Mouse (Mus musculus): Measurements from ENCODE around the gene Fam171a2. TPM values are rescaled to one million over a fixed set of nuclear protein-coding genes. Genes with fewer than 3 reads are reported as not detected.

Fam171a2 gene
- polyA plus RNA-seq, 1 experiment from 2014 or later: 20.5 TPM

DNA sequence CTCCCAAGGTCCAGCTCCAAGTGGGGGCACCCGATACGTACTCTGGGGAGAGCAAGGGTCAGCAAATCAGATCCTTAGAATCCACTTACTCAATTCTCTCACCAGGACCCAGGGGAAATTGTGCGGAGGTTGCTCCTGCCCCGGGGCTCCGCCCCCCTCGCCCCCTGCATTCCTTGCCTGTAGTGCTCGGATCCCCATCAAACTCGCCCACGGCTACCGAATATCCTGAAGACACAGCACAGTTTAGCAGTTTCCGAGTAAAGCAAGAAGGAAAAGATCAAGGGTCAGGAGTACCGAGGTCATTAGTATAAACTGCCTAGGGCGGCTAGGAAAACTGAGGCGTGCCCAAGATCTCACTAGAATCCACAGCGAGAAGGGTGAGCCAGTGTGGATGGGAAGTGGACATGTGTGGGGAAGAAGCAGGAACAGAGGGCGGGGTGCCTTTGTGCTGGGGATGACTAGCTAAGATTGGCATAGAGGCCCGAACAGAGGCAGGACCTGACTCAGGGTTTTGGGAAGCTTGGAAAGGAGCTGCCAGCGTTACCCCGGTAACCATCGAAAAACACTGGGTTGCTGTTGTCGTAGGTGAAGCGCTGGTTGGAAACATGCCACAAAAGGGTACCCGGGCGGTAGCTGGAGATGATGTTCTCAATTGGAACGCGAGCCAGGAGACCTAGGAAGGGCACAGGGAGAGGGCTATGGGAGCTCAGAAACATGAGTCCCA lies 18.4 kb upstream of the Fam171a2 start:
- no peak for ATAC-seq
- no peak overlapping the region for H3K4me3 ChIP-seq (ENCODE audit: low read depth, low read length)
- H3K36me3 ChIP-seq (ENCODE audit: control insufficient read depth, insufficient read depth, low read length): no peaks in the 10 kb centered on the region
- H3K27ac ChIP-seq (ENCODE audit: low read length): peak overlapping the region; percentile 47; the same call in 1 of the 2 replicates
- 8% methylated on average over 26 of the region's 26 CpGs for WGBS
- H3K4me1 ChIP-seq (ENCODE audit: control insufficient read depth, insufficient read depth, low read length): peaks cover 13% of the 10 kb centered on the region
- peak overlapping the region; percentile 29 for H3K4me2 ChIP-seq (ENCODE audit: low read length)
- no peaks in the 10 kb centered on the region; the same call in 1 of the 2 replicates for H3K27me3 ChIP-seq (ENCODE audit: control insufficient read depth, insufficient read depth, low read depth, low read length)
- no peak overlapping the region; the same call in 1 of the 2 replicates for H3K9ac ChIP-seq (ENCODE audit: low read depth, low read length)
- no peaks in the 10 kb centered on the region for H3K9me3 ChIP-seq (replicated peaks; ENCODE audit: control insufficient read depth, low read length, poor library complexity, severe bottlenecking)

DNA sequence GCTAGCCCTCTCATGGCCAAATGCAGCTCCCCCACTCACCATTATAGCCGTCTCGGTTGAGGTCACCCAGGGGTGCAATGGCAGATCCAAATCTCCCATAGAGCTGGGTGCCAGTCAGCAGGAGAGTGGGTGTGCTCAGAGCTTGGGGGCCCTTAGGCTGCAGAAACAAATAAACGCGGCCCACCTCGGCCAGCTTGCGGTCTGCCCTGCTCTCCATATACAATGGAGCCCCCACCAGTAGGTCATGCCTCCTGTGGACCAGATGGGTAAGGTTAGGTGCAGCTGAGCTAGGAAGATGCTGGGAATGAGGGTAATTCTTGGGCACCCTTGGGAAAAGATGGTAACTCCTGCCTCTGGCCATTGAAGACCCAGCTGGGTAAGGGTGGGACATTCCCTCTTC lies 17.4 kb upstream of the Fam171a2 start:
- H3K27ac ChIP-seq (ENCODE audit: low read length): no peak overlapping the region
- WGBS: 92% methylated on average over 6 of the region's 6 CpGs
- no peak for ATAC-seq

DNA sequence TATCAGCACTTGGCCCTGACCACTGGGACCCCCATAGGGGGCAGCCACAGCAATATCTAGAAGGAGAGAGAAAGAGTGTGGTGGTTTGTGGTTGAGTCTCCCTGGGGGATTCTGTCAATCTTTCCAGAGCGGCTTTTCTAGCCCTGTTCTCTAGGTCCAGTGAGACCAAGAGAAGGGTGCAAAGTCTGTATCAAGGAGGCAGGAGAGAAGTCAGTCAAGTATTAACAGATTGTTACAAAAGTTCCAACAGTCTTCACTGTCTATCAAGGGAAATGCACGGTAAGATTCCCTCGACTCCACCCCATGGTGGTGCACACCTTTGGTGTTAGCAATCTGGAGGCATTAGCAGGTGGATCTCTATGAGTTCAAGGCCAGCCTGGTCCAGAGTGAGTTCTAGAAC lies 14.3 kb upstream of the Fam171a2 start:
- no peaks in the 10 kb centered on the region for H3K36me3 ChIP-seq (ENCODE audit: control insufficient read depth, insufficient read depth, low read length)
- H3K9me3 ChIP-seq (replicated peaks; ENCODE audit: control insufficient read depth, low read length, poor library complexity, severe bottlenecking): no peaks in the 10 kb centered on the region
- no peak overlapping the region for H3K4me2 ChIP-seq (ENCODE audit: low read length)
- H3K27me3 ChIP-seq (ENCODE audit: control insufficient read depth, insufficient read depth, low read depth, low read length): no peaks in the 10 kb centered on the region; the same call in 1 of the 2 replicates
- no peak overlapping the region for H3K27ac ChIP-seq (ENCODE audit: low read length)
- no peak for ATAC-seq
- H3K9ac ChIP-seq (ENCODE audit: low read depth, low read length): no peak overlapping the region
- H3K4me1 ChIP-seq (ENCODE audit: control insufficient read depth, insufficient read depth, low read length): peaks cover 7% of the 10 kb centered on the region
- 83% methylated on average over 3 of the region's 3 CpGs for WGBS
- H3K4me3 ChIP-seq (ENCODE audit: low read depth, low read length): no peak overlapping the region

More for the DNA sequence above, 17.4 kb upstream of the Fam171a2 start:
- peaks cover 13% of the 10 kb centered on the region for H3K4me1 ChIP-seq (ENCODE audit: control insufficient read depth, insufficient read depth, low read length)
- H3K4me2 ChIP-seq (ENCODE audit: low read length): no peak overlapping the region
- H3K4me3 ChIP-seq (ENCODE audit: low read depth, low read length): no peak overlapping the region
- no peaks in the 10 kb centered on the region; the same call in 1 of the 2 replicates for H3K27me3 ChIP-seq (ENCODE audit: control insufficient read depth, insufficient read depth, low read depth, low read length)
- H3K36me3 ChIP-seq (ENCODE audit: control insufficient read depth, insufficient read depth, low read length): no peaks in the 10 kb centered on the region
- no peaks in the 10 kb centered on the region for H3K9me3 ChIP-seq (replicated peaks; ENCODE audit: control insufficient read depth, low read length, poor library complexity, severe bottlenecking)
- no peak overlapping the region for H3K9ac ChIP-seq (ENCODE audit: low read depth, low read length)

- no peaks in the 10 kb centered on the region for H3K9me3 ChIP-seq (replicated peaks; ENCODE audit: control insufficient read depth, low read length, poor library complexity, severe bottlenecking)
- H3K36me3 ChIP-seq (ENCODE audit: control insufficient read depth, insufficient read depth, low read length): no peaks in the 10 kb centered on the region
- no peak for ATAC-seq
- WGBS: 62% methylated on average over 16 of the region's 16 CpGs
- H3K27ac ChIP-seq (ENCODE audit: low read length): no peak overlapping the region
- no peak overlapping the region for H3K9ac ChIP-seq (ENCODE audit: low read depth, low read length)
- no peaks in the 10 kb centered on the region; the same call in 1 of the 2 replicates for H3K27me3 ChIP-seq (ENCODE audit: control insufficient read depth, insufficient read depth, low read depth, low read length)
- no peak overlapping the region for H3K4me2 ChIP-seq (ENCODE audit: low read length)
- no peak overlapping the region for H3K4me3 ChIP-seq (ENCODE audit: low read depth, low read length)
- peaks cover 3% of the 10 kb centered on the region; the same call in 1 of the 2 replicates for H3K4me1 ChIP-seq (ENCODE audit: control insufficient read depth, insufficient read depth, low read length)
These were observed 13.1 kb upstream of the Fam171a2 start for GRCm38 (mm10) chr11:102460541-102460940.

- Histone ChIP-seq H3K4me3 (ENCODE audit: low read depth, low read length) (peak overlapping the region; percentile 57), H3K9me3 (replicated peaks; ENCODE audit: control insufficient read depth, low read length, poor library complexity, severe bottlenecking) (no peaks in the 10 kb centered on the region), H3K27me3 (ENCODE audit: control insufficient read depth, insufficient read depth, low read depth, low read length) (no peaks in the 10 kb centered on the region; the same call in 1 of the 2 replicates), H3K36me3 (ENCODE audit: control insufficient read depth, insufficient read depth, low read length) (no peaks in the 10 kb centered on the region), H3K4me2 (ENCODE audit: low read length) (peak overlapping the region; percentile 87), H3K9ac (ENCODE audit: low read depth, low read length) (peak overlapping the region; percentile 74), H3K27ac (ENCODE audit: low read length) (peak overlapping the region; percentile 71), H3K4me1 (ENCODE audit: control insufficient read depth, insufficient read depth, low read length) (peaks cover 5% of the 10 kb centered on the region; the same call in 1 of the 2 replicates)
- under 1% methylated on average over 36 of the region's 40 CpGs for WGBS
- ATAC-seq: peak; percentile 88
These were observed 8.4 kb upstream of the Fam171a2 start for GRCm38 (mm10) chr11:102455740-102456396.

- 14% methylated on average over 10 of the region's 10 CpGs for WGBS
- H3K4me3 ChIP-seq (ENCODE audit: low read depth, low read length): no peak overlapping the region
- H3K27ac ChIP-seq (ENCODE audit: low read length): no peak overlapping the region
- no peaks in the 10 kb centered on the region for H3K9me3 ChIP-seq (replicated peaks; ENCODE audit: control insufficient read depth, low read length, poor library complexity, severe bottlenecking)
- H3K9ac ChIP-seq (ENCODE audit: low read depth, low read length): no peak overlapping the region; the same call in 1 of the 2 replicates
- H3K4me2 ChIP-seq (ENCODE audit: low read length): no peak overlapping the region
- ATAC-seq: no peak
- no peaks in the 10 kb centered on the region; the same call in 1 of the 2 replicates for H3K27me3 ChIP-seq (ENCODE audit: control insufficient read depth, insufficient read depth, low read depth, low read length)
- peaks cover 6% of the 10 kb centered on the region for H3K4me1 ChIP-seq (ENCODE audit: control insufficient read depth, insufficient read depth, low read length)
- no peaks in the 10 kb centered on the region for H3K36me3 ChIP-seq (ENCODE audit: control insufficient read depth, insufficient read depth, low read length)
These were observed 5.6 kb upstream of the Fam171a2 start for GRCm38 (mm10) chr11:102453131-102453530.

- H3K4me1 ChIP-seq (ENCODE audit: control insufficient read depth, insufficient read depth, low read length): peaks cover 25% of the 10 kb centered on the region
- H3K27ac ChIP-seq (ENCODE audit: low read length): no peak overlapping the region
- no peak overlapping the region for H3K9ac ChIP-seq (ENCODE audit: low read depth, low read length)
- ATAC-seq: no peak
- no peak overlapping the region for H3K4me3 ChIP-seq (ENCODE audit: low read depth, low read length)
- H3K4me2 ChIP-seq (ENCODE audit: low read length): no peak overlapping the region
- H3K9me3 ChIP-seq (replicated peaks; ENCODE audit: control insufficient read depth, low read length, poor library complexity, severe bottlenecking): no peaks in the 10 kb centered on the region
- WGBS: 34% methylated on average over 17 of the region's 17 CpGs
- H3K27me3 ChIP-seq (ENCODE audit: control insufficient read depth, insufficient read depth, low read depth, low read length): no peaks in the 10 kb centered on the region; the same call in 1 of the 2 replicates
- H3K36me3 ChIP-seq (ENCODE audit: control insufficient read depth, insufficient read depth, low read length): no peaks in the 10 kb centered on the region
These were observed 1.8 kb upstream of the Fam171a2 start for GRCm38 (mm10) chr11:102449043-102450008.

DNA sequence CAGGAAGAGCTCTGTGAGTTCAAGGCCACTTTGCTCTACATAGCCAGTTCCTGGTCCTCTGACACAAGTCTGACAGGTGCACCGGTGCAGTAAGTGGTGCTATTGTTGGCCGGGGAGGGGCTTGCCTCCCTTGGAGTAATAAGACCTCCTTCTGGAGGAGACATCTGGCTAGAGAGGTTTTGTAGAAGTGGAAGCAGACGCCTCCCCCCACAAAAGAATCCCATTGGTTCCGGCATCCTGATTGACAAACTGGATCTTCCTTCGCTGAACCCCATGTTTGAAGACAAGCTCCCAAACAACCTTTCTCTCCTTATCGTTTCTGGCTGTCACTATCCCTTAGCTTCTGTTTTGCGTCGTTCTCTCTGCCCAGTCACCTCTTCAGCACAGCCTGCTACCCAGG lies 845 bp upstream of the Fam171a2 start:
- Histone ChIP-seq H3K4me2 (ENCODE audit: low read length) (peak overlapping the region; percentile 82), H3K27me3 (ENCODE audit: control insufficient read depth, insufficient read depth, low read depth, low read length) (no peaks in the 10 kb centered on the region; the same call in 1 of the 2 replicates), H3K9me3 (replicated peaks; ENCODE audit: control insufficient read depth, low read length, poor library complexity, severe bottlenecking) (no peaks in the 10 kb centered on the region), H3K27ac (ENCODE audit: low read length) (no peak overlapping the region), H3K36me3 (ENCODE audit: control insufficient read depth, insufficient read depth, low read length) (no peaks in the 10 kb centered on the region), H3K9ac (ENCODE audit: low read depth, low read length) (no peak overlapping the region), H3K4me1 (ENCODE audit: control insufficient read depth, insufficient read depth, low read length) (peaks cover 30% of the 10 kb centered on the region), H3K4me3 (ENCODE audit: low read depth, low read length) (no peak overlapping the region)
- WGBS: 9% methylated on average over 8 of the region's 8 CpGs
- ATAC-seq: no peak
